Mouse (Mus musculus) liver, embryonic 14 days (tissue): ENCODE measurements around the gene Olfr775. TPM values are rescaled to one million over a fixed set of nuclear protein-coding genes. Genes with fewer than 3 reads are reported as not detected.

Source experiments
- polyA plus RNA-seq: library from polyadenylated mRNA; depleted of rRNA; stranded (reverse); fragments of >200 nt; gene quantifications from 2 replicates; pipeline ENCODE4 v1.2.3, GENCODE M21; 2012; rRNA removed

Olfr775 gene
- polyA plus RNA-seq: not detected in 2 replicates

GRCm38 (mm10) chr10:129248112-129248511, at the start of gene Olfr775:
Gene Olfr775 (plus strand): TSS chr10:129248412.

GRCm38 (mm10) chr10:129235904-129236303, 12.3 kb upstream of the Olfr775 start, which contains the start of gene Olfr774:
Gene Olfr774 (plus strand): TSS chr10:129236204.

GRCm38 (mm10) chr10:129258827-129259226, 10.6 kb downstream of the Olfr775 start, which contains the start of gene Olfr776:
Gene Olfr776 (plus strand): TSS chr10:129259127.

GRCm38 (mm10) chr10:129271081-129271535, 22.9 kb downstream of the Olfr775 start, which contains the start of gene Olfr777:
Gene Olfr777 (minus strand): TSS chr10:129271485.

Other genes starting within 250 kb of the Olfr775 start
- gene Olfr763, start 237.6 kb upstream of the Olfr775 start, polyA plus RNA-seq: not detected in 2 replicates
- not detected in 2 replicates for gene Olfr764-ps1, start 208.5 kb upstream of the Olfr775 start, polyA plus RNA-seq
- gene Olfr765, start 198.4 kb upstream of the Olfr775 start, polyA plus RNA-seq: not detected in 2 replicates
- not detected in 2 replicates for gene Olfr766-ps1, start 179.4 kb upstream of the Olfr775 start, polyA plus RNA-seq
- gene Olfr767, start 165.5 kb upstream of the Olfr775 start, polyA plus RNA-seq: not detected in 2 replicates
- not detected in 2 replicates for gene Olfr768, start 149.0 kb upstream of the Olfr775 start, polyA plus RNA-seq
- gene Olfr769, start 130.6 kb upstream of the Olfr775 start, polyA plus RNA-seq: not detected in 2 replicates
- not detected in 2 replicates for gene Olfr770, start 109.4 kb upstream of the Olfr775 start, polyA plus RNA-seq
- gene Olfr771, start 83.7 kb upstream of the Olfr775 start, polyA plus RNA-seq: not detected in 2 replicates
- not detected in 2 replicates for gene Olfr772, start 70.5 kb upstream of the Olfr775 start, polyA plus RNA-seq
- gene Olfr773, start 61.0 kb upstream of the Olfr775 start, polyA plus RNA-seq: not detected in 2 replicates
- gene Olfr774, start 12.2 kb upstream of the Olfr775 start, polyA plus RNA-seq: not detected in 2 replicates
- gene Olfr776, start 10.7 kb downstream of the Olfr775 start, polyA plus RNA-seq: not detected in 2 replicates
- not detected in 2 replicates for gene Olfr777, start 23.1 kb downstream of the Olfr775 start, polyA plus RNA-seq
- not detected in 2 replicates for gene Olfr780, start 69.7 kb downstream of the Olfr775 start, polyA plus RNA-seq
- not detected in 2 replicates for gene Olfr781, start 80.4 kb downstream of the Olfr775 start, polyA plus RNA-seq
- gene Olfr782, start 100.4 kb downstream of the Olfr775 start, polyA plus RNA-seq: not detected in 2 replicates
- 0.01 TPM in 1 of 2 replicates, not detected in the other for gene Olfr784, start 135.7 kb downstream of the Olfr775 start, polyA plus RNA-seq
- not detected in 2 replicates for gene Olfr785, start 157.0 kb downstream of the Olfr775 start, polyA plus RNA-seq
- not detected in 2 replicates for gene Olfr786, start 178.9 kb downstream of the Olfr775 start, polyA plus RNA-seq
- not detected in 2 replicates for gene Olfr787, start 213.4 kb downstream of the Olfr775 start, polyA plus RNA-seq
- not detected in 2 replicates for gene Olfr788, start 222.6 kb downstream of the Olfr775 start, polyA plus RNA-seq
- not detected in 2 replicates for gene Olfr789, start 236.3 kb downstream of the Olfr775 start, polyA plus RNA-seq